Mouse (Mus musculus) testis, adult 2 months (tissue): Measurements from ENCODE around the gene Scn8a. TPM values are rescaled to one million over a fixed set of nuclear protein-coding genes. Genes with fewer than 3 reads are reported as not detected.

Experiments used
- H3K27ac ChIP-seq: fragments of 200-500 bp; 2 replicates; pipeline ENCODE4 v1.5.1; 2012; ENCODE audit warnings: low read depth, low read length; ENCODE audit not compliant: control insufficient read depth, insufficient read depth
- H3K27me3 ChIP-seq: fragments of 200-500 bp; 2 replicates; pipeline ENCODE4 v1.6.1; 2012; ENCODE audit warnings: mild to moderate bottlenecking, low read length, moderate library complexity; ENCODE audit not compliant: control insufficient read depth, insufficient read depth
- H3K36me3 ChIP-seq: fragments of 200-500 bp; 2 replicates; pipeline ENCODE4 v1.6.1; 2012; ENCODE audit warnings: mild to moderate bottlenecking, low read length; ENCODE audit not compliant: control insufficient read depth, insufficient read depth
- H3K4me1 ChIP-seq: fragments of 200-500 bp; 2 replicates; pipeline ENCODE4 v1.6.1; 2012; ENCODE audit warnings: low read length; ENCODE audit not compliant: control insufficient read depth, insufficient read depth
- H3K4me3 ChIP-seq: fragments of 200-500 bp; 2 replicates; pipeline ENCODE4 v1.5.1; 2012; ENCODE audit warnings: low read depth, mild to moderate bottlenecking, low read length, moderate library complexity, mixed read lengths; ENCODE audit not compliant: control insufficient read depth
- CTCF ChIP-seq: fragments of 200-500 bp; IDR thresholded peaks from 2 replicates; pipeline ENCODE4 v1.5.1; 2012; ENCODE audit warnings: low read depth, mild to moderate bottlenecking, inconsistent platforms, low read length, moderate library complexity; ENCODE audit not compliant: control insufficient read depth, insufficient read depth, insufficient replicate concordance
- POLR2A ChIP-seq: fragments of 200-500 bp; IDR thresholded peaks from 2 replicates; pipeline ENCODE4 v1.6.1; 2012; ENCODE audit warnings: low read depth, mild to moderate bottlenecking, inconsistent platforms, low read length, moderate library complexity; ENCODE audit not compliant: control insufficient read depth
- polyA plus RNA-seq: library from polyadenylated mRNA; depleted of rRNA; stranded (reverse); fragments of >200 nt; gene quantifications from 2 replicates; pipeline ENCODE4 v1.2.3, GENCODE M21; 2012

Scn8a gene
- polyA plus RNA-seq, 1 experiment: 3.4 TPM

DNA sequence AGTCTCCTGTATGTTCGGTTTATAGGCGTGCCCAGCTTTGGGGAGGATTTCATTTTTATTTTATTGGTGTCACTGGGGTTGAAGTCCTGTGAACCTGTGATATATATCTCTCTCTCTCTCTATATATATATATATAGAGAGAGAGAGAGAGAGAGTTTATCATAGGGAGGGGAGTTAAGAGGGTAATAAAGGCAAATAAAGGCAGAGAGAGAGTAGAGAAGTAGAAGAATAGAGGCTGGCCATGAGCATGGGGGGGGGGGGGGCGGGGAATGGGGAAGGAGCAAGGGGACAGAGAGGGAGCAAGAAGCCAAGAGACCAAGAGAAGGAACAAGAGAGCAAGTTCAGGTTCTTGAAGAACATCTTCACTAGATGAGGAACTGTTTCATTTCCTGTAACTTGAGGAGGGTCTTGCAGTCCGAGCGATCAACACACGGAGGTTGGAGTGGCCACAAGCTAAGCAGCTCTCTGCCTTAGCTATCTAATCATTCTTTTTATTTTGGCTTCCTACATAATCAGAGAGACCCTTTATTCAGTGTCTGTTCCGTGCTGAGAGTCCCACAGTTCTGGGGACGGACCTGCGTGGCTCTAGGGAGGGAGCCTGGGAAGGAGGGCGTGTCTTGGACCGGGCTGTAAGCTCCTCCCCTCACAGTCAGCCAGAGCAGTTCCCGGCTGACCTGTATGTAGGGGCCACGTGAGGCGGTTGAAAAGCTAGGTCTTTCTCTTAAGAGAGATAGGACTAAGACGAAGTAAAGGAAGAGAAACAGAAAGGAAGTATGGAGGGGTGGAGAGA is 136.8 kb downstream of the Scn8a start:
- no peak overlapping the region for H3K27ac ChIP-seq
- TF ChIP-seq POLR2A (no peak), CTCF (no peak)

DNA sequence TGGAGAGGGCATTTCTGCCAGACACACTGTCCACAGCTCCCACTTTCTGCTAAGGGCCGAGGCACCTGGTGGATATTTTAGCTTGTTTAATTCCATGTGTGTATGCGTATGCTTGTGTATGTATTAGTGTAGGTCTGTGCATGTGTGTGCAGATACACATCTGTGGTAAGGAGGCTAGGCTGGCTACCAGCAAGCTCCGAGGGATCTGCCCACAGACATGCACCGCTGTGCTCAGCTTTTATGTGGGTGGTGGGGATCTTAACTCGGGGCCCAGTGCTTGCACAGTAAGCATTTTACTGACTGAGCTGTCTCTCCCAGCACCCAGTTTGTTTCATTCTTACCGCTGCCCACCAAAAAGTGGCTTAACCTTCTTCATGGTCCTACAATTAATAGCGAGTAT is 137.6 kb downstream of the Scn8a start:
- Histone ChIP-seq H3K27me3 (no peaks in the 10 kb centered on the region), H3K4me3 (no peak overlapping the region), H3K36me3 (no peaks in the 10 kb centered on the region), H3K4me1 (peaks cover 7% of the 10 kb centered on the region), H3K27ac (no peak overlapping the region)
- TF ChIP-seq CTCF: no peak
- no peak for TF ChIP-seq POLR2A

More for the DNA sequence above, 136.8 kb downstream of the Scn8a start:
- H3K4me1 ChIP-seq: peaks cover 7% of the 10 kb centered on the region
- no peaks in the 10 kb centered on the region for H3K27me3 ChIP-seq
- peak overlapping the region; percentile 17; the same call in 1 of the 2 replicates for H3K4me3 ChIP-seq
- no peaks in the 10 kb centered on the region for H3K36me3 ChIP-seq

DNA sequence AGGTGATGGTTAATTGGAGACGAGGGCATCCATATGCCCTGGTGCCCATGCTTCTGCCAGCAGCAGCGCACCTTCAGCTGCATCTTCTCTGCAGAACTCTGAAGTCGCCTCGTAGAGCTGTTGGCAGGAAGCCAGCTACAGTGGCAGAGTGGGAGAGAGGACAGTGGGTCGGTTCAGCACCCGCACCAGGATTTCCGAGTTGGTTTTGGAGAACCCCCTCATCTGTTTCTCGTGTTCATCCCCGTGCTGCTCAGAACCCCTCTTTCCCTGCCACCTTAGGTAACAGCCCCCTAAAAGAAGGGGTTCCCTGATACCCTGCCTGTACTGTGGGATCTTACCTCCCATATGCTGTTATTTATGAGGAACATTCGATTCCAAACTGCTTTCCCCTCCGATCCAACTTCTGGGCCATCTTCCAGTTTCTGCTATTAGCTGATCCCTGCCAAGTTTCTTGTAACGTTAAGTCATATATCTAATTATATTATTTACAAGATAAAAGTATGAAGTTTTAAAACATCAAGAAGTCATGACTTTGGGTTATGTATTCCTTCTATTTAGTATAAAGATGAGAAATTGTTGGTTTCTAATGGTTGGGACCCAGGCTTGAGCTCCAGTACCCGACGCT is 138.8 kb downstream of the Scn8a start:
- no peaks in the 10 kb centered on the region for H3K27me3 ChIP-seq
- no peak overlapping the region for H3K4me3 ChIP-seq
- TF ChIP-seq POLR2A (no peak), CTCF (no peak)
- no peak overlapping the region for H3K27ac ChIP-seq
- no peaks in the 10 kb centered on the region for H3K36me3 ChIP-seq
- peaks cover 7% of the 10 kb centered on the region for H3K4me1 ChIP-seq

DNA sequence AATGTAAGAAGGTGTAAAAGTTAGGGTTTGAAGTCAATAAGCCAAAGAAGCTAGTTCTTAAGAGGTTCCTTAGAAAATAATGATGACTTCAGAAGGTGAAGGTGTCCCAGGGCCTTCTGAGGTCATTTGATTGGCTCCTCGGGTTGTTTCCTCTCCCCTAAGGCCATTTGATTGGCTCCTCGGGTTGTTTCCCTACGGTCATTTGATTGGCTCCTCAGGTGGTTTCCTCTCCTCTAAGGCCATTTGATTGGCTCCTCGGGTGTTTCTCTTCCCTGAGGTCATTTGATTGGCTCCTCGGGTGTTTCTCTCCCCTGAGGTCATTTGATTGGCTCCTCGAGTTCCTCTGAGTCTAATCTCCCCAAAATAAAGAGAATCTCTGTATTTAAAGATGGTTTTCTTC is 141.7 kb downstream of the Scn8a start:
- H3K27me3 ChIP-seq: no peaks in the 10 kb centered on the region
- TF ChIP-seq POLR2A (no peak), CTCF (no peak)
- H3K36me3 ChIP-seq: no peaks in the 10 kb centered on the region
- no peak overlapping the region for H3K27ac ChIP-seq
- no peak overlapping the region for H3K4me3 ChIP-seq
- peaks cover 13% of the 10 kb centered on the region for H3K4me1 ChIP-seq

DNA sequence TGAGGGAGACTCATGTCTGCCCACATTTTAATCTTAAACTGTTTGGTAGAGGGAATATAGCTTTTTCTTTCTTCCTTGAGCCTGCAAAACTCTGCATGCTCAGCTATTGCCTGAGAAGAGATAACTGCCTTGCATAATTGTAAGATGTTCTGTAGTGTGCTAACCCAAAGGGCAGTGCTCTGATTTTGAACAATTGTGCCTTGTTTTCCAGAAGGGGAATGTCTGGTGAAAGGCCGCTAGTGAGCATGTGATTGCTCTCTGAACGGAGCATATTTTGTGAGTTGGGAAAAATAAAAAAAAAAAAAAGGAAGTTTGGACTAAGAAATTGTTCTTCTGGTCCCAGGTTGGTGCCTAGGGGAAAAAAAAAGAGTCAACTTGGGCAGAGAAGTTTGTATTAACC is 159.3 kb downstream of the Scn8a start:
- no peaks in the 10 kb centered on the region for H3K27me3 ChIP-seq
- H3K4me3 ChIP-seq: no peak overlapping the region
- no peak for TF ChIP-seq CTCF
- TF ChIP-seq POLR2A: no peak
- H3K27ac ChIP-seq: no peak overlapping the region
- H3K4me1 ChIP-seq: no peaks in the 10 kb centered on the region
- H3K36me3 ChIP-seq: no peaks in the 10 kb centered on the region

DNA sequence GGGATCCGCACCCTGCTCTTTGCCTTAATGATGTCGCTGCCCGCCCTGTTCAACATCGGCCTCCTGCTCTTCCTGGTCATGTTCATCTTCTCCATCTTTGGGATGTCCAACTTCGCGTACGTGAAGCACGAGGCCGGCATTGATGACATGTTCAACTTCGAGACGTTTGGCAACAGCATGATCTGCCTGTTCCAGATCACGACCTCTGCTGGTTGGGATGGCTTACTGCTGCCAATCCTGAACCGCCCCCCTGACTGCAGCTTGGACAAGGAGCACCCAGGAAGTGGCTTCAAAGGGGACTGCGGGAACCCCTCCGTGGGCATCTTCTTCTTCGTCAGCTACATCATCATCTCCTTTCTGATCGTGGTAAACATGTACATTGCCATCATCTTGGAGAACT is 170.0 kb downstream of the Scn8a start:
- Histone ChIP-seq H3K4me3 (peak overlapping the region; percentile 16), H3K27me3 (no peaks in the 10 kb centered on the region)
- TF ChIP-seq POLR2A (no peak), CTCF (peak; percentile 54; the same call in 1 of the 2 replicates)

DNA sequence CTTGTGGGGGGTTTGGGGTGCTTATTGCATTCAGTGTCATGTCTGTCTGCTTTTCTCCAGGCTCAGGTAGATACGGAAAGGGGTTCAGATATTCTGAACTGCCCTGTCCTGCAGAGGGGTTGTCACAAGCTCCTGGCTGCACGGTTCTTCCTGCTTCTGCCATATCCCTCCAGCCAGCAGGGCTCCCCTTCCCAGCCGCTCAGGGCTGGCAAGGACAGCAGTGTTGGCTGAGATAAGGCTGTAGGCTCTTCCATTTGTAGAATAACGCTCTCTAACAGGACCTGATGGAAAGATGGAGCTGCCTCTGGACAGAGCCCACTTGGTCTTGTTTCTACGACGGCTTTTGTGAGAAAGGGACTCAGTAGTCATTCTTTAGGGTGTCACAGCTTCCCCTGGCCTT is 172.3 kb downstream of the Scn8a start:
- Histone ChIP-seq H3K27me3 (peaks cover 2% of the 10 kb centered on the region; the same call in 1 of the 2 replicates), H3K27ac (no peak overlapping the region)
- TF ChIP-seq CTCF (no peak), POLR2A (no peak)

More for the DNA sequence above, 170.0 kb downstream of the Scn8a start:
- peaks cover 6% of the 10 kb centered on the region for H3K4me1 ChIP-seq
- no peaks in the 10 kb centered on the region for H3K36me3 ChIP-seq
- H3K27ac ChIP-seq: no peak overlapping the region

DNA sequence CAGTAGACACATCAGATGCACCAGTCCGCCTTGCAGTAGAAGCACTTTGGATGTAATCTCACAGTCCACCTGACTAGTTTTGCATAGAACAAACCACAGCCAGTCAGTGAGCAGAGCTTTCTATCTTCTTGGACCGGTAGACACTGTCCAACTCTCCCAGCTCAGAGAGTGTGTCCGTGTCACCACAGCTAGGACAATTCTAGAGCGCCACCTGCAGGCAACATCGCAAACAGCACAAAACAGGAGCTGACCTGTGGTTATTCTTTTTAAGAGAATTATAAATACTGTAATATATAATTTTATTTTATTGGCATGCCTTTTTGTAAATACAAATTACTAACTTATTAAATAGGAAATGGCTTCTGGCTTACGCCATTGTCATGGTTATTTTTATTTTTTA is 173.0 kb downstream of the Scn8a start:
- Histone ChIP-seq H3K27ac (no peak overlapping the region), H3K4me1 (peaks cover 17% of the 10 kb centered on the region), H3K36me3 (no peaks in the 10 kb centered on the region), H3K27me3 (peaks cover 2% of the 10 kb centered on the region; the same call in 1 of the 2 replicates), H3K4me3 (no peak overlapping the region)
- TF ChIP-seq POLR2A (no peak), CTCF (peak; percentile 78; the same call in 1 of the 2 replicates)

More for the DNA sequence above, 172.3 kb downstream of the Scn8a start:
- Histone ChIP-seq H3K36me3 (no peaks in the 10 kb centered on the region), H3K4me3 (no peak overlapping the region), H3K4me1 (peaks cover 16% of the 10 kb centered on the region)
